Mouse (Mus musculus): ENCODE measurements at regions not wholly inside any gene's neighbourhood (a gene's known extent, or its start where the extent isn't known, plus 50 kb on each side); places are given as distances from the start of the nearest gene placed in this dataset.
A peak's percentile ranks its signal among the peaks of the same experiment; 100 is the strongest.

DNA sequence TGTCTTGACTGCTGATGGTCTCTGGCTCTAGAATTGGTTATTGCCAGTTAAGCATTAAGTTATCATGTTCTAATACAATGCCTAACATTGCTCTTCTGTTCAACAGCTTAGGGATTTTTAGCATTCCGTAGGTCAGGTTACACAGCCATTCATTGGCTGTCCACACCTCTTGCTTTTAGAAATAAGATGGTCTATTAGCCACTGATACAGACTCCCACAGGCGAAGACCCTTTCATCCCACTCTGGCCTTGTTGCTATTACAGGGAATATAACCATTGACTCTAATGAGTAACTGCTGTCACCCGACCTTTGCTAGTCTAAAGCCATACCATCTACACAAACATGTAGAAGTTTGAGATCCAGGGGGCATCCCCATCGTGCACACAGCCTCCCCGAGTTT is 191.6 kb downstream of the Papss1 start:
- H3K4me1 ChIP-seq (ENCODE audit: control insufficient read depth, insufficient read depth, low read length) = 0 out of 2 replicates have a peak, but pooled peaks cover 4% of the 10 kb centered on the region
- H3K27ac ChIP-seq (ENCODE audit: low read depth, low read length) = no peak overlapping the region
- H3K4me2 ChIP-seq (replicated peaks; ENCODE audit: low read depth, low read length) = no peak overlapping the region
- no peaks in the 10 kb centered on the region for H3K27me3 ChIP-seq (ENCODE audit: control insufficient read depth, insufficient read depth, low read length)
- H3K36me3 ChIP-seq (ENCODE audit: control insufficient read depth, insufficient read depth, low read length) = no peaks in the 10 kb centered on the region
- 38% methylated on average over 5 of the region's 5 CpGs for WGBS
- ATAC-seq (ENCODE audit: low FRiP score, low TSS enrichment) = peak; percentile 57; the same call in 1 of the 2 replicates
- H3K9ac ChIP-seq (ENCODE audit: low read depth, low read length) = no peak overlapping the region
- no peak overlapping the region for H3K4me3 ChIP-seq (ENCODE audit: low read length)
- H3K9me3 ChIP-seq (ENCODE audit: control insufficient read depth, low read length) = peaks cover 6% of the 10 kb centered on the region; the same call in 1 of the 2 replicates

- Histone ChIP-seq H3K9me3 (ENCODE audit: control insufficient read depth, low read length) (no peaks in the 10 kb centered on the region), H3K27ac (ENCODE audit: low read depth, low read length) (no peak overlapping the region), H3K9ac (ENCODE audit: low read depth, low read length) (no peak overlapping the region), H3K4me1 (ENCODE audit: control insufficient read depth, insufficient read depth, low read length) (no peaks in the 10 kb centered on the region), H3K36me3 (ENCODE audit: control insufficient read depth, insufficient read depth, low read length) (no peaks in the 10 kb centered on the region), H3K4me3 (ENCODE audit: low read length) (no peak overlapping the region), H3K27me3 (ENCODE audit: control insufficient read depth, insufficient read depth, low read length) (no peaks in the 10 kb centered on the region), H3K4me2 (replicated peaks; ENCODE audit: low read depth, low read length) (no peak overlapping the region)
- WGBS = 54% methylated on average over 1 of the region's 1 CpGs
- no peak for ATAC-seq (ENCODE audit: low FRiP score, low TSS enrichment)
Observed at GRCm38 (mm10) chr3:131769976-131770375, 205.4 kb downstream of the Papss1 start.

DNA sequence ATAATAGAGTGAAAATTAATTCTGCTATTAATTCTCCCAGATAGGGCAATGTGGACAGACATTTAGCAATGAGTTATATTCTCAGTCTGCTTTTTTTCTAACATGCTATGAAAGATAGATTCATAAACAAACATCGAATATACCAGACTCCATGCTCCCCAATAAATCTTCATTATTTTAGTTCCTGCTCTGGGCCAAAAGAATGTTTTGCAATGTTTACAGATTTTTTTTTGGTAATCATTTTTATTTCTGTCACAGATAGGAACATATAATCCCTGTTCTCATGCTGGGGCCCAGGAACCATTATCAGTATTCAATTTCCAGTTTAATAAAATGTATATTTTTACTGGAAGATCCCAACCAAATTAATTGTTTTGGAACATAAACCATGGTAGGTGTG is 205.9 kb downstream of the Papss1 start:
- no peak overlapping the region for H3K27ac ChIP-seq (ENCODE audit: low read depth, low read length)
- WGBS = 53% methylated on average over 1 of the region's 1 CpGs

GRCm38 (mm10) chr3:131771863-131772546 is 207.4 kb downstream of the Papss1 start:
- Histone ChIP-seq H3K4me3 (ENCODE audit: low read length) (no peak overlapping the region), H3K9ac (ENCODE audit: low read depth, low read length) (no peak overlapping the region), H3K27me3 (ENCODE audit: control insufficient read depth, insufficient read depth, low read length) (no peaks in the 10 kb centered on the region), H3K9me3 (ENCODE audit: control insufficient read depth, low read length) (no peaks in the 10 kb centered on the region), H3K36me3 (ENCODE audit: control insufficient read depth, insufficient read depth, low read length) (no peaks in the 10 kb centered on the region), H3K27ac (ENCODE audit: low read depth, low read length) (no peak overlapping the region), H3K4me1 (ENCODE audit: control insufficient read depth, insufficient read depth, low read length) (no peaks in the 10 kb centered on the region), H3K4me2 (replicated peaks; ENCODE audit: low read depth, low read length) (no peak overlapping the region)
- 64% methylated on average over 4 of the region's 4 CpGs for WGBS
- no peak for ATAC-seq (ENCODE audit: low FRiP score, low TSS enrichment)

More for the DNA sequence above, 205.9 kb downstream of the Papss1 start:
- Histone ChIP-seq H3K27me3 (ENCODE audit: control insufficient read depth, insufficient read depth, low read length) (no peaks in the 10 kb centered on the region), H3K4me1 (ENCODE audit: control insufficient read depth, insufficient read depth, low read length) (no peaks in the 10 kb centered on the region), H3K4me3 (ENCODE audit: low read length) (no peak overlapping the region), H3K36me3 (ENCODE audit: control insufficient read depth, insufficient read depth, low read length) (no peaks in the 10 kb centered on the region), H3K9ac (ENCODE audit: low read depth, low read length) (no peak overlapping the region), H3K9me3 (ENCODE audit: control insufficient read depth, low read length) (no peaks in the 10 kb centered on the region), H3K4me2 (replicated peaks; ENCODE audit: low read depth, low read length) (no peak overlapping the region)
- peak; percentile 39; the same call in 1 of the 2 replicates for ATAC-seq (ENCODE audit: low FRiP score, low TSS enrichment)

- H3K9ac ChIP-seq (ENCODE audit: low read depth, low read length) = no peak overlapping the region
- H3K36me3 ChIP-seq (ENCODE audit: control insufficient read depth, insufficient read depth, low read length) = no peaks in the 10 kb centered on the region
- H3K27ac ChIP-seq (ENCODE audit: low read depth, low read length) = no peak overlapping the region
- no peak for ATAC-seq (ENCODE audit: low FRiP score, low TSS enrichment)
- H3K9me3 ChIP-seq (ENCODE audit: control insufficient read depth, low read length) = no peaks in the 10 kb centered on the region
- H3K4me3 ChIP-seq (ENCODE audit: low read length) = no peak overlapping the region
- 72% methylated on average over 5 of the region's 5 CpGs for WGBS
- H3K4me1 ChIP-seq (ENCODE audit: control insufficient read depth, insufficient read depth, low read length) = no peaks in the 10 kb centered on the region
- no peak overlapping the region for H3K4me2 ChIP-seq (replicated peaks; ENCODE audit: low read depth, low read length)
- H3K27me3 ChIP-seq (ENCODE audit: control insufficient read depth, insufficient read depth, low read length) = no peaks in the 10 kb centered on the region
Observed at GRCm38 (mm10) chr3:131772593-131772992, 208.0 kb downstream of the Papss1 start.

GRCm38 (mm10) chr3:131775431-131775830 is 210.9 kb downstream of the Papss1 start:
- Histone ChIP-seq H3K36me3 (ENCODE audit: control insufficient read depth, insufficient read depth, low read length) (no peaks in the 10 kb centered on the region), H3K27me3 (ENCODE audit: control insufficient read depth, insufficient read depth, low read length) (no peaks in the 10 kb centered on the region), H3K4me1 (ENCODE audit: control insufficient read depth, insufficient read depth, low read length) (no peaks in the 10 kb centered on the region), H3K4me2 (replicated peaks; ENCODE audit: low read depth, low read length) (no peak overlapping the region), H3K4me3 (ENCODE audit: low read length) (no peak overlapping the region), H3K27ac (ENCODE audit: low read depth, low read length) (no peak overlapping the region), H3K9ac (ENCODE audit: low read depth, low read length) (no peak overlapping the region), H3K9me3 (ENCODE audit: control insufficient read depth, low read length) (no peaks in the 10 kb centered on the region)
- WGBS = 86% methylated on average over 4 of the region's 4 CpGs
- ATAC-seq (ENCODE audit: low FRiP score, low TSS enrichment) = no peak

DNA sequence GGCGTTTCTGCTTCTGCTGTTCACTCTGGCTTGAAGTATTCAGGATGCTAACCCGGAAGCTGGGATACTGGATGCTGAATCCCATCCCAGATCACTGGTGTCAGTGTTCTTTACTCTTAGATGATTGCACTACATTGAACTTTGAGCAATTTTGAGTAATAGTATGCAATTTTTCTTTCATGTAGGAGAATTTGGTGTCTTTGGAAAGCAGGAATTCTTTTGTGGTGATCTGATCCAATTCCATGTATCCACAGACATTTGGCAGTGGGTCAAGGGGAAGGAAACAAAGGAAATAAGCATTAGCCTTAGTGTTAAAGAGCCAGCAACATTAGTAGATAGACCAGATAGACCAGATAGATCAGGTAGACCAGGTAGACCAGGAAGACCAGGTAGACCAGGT is 212.1 kb downstream of the Papss1 start:
- Histone ChIP-seq H3K27ac (ENCODE audit: low read depth, low read length) (no peak overlapping the region), H3K9ac (ENCODE audit: low read depth, low read length) (no peak overlapping the region), H3K4me1 (ENCODE audit: control insufficient read depth, insufficient read depth, low read length) (no peaks in the 10 kb centered on the region), H3K4me3 (ENCODE audit: low read length) (no peak overlapping the region), H3K4me2 (replicated peaks; ENCODE audit: low read depth, low read length) (no peak overlapping the region), H3K9me3 (ENCODE audit: control insufficient read depth, low read length) (no peaks in the 10 kb centered on the region), H3K27me3 (ENCODE audit: control insufficient read depth, insufficient read depth, low read length) (no peaks in the 10 kb centered on the region), H3K36me3 (ENCODE audit: control insufficient read depth, insufficient read depth, low read length) (no peaks in the 10 kb centered on the region)
- 86% methylated on average over 2 of the region's 2 CpGs for WGBS
- ATAC-seq (ENCODE audit: low FRiP score, low TSS enrichment) = no peak

DNA sequence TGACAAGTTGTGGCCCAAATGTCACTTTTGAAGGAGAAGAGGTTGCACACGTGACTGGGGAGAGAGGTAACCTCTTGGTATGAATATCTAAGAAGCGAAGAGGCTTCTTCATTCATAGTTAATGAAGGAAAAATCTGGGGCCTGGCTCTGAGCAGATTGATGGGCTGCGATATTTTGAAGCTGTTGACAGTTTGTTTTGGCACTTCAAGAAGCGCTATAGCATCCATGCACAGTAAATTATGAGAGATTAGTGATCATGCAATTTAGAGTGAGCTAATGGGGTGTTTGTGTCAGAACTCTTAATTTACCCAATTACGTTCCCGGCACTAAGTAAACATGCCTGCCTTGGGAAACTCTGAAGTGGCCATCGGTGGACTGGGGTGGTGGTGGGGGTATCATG is 215.2 kb downstream of the Papss1 start:
- H3K4me3 ChIP-seq (ENCODE audit: low read length) = no peak overlapping the region
- no peaks in the 10 kb centered on the region for H3K9me3 ChIP-seq (ENCODE audit: control insufficient read depth, low read length)
- H3K9ac ChIP-seq (ENCODE audit: low read depth, low read length) = no peak overlapping the region
- 57% methylated on average over 7 of the region's 7 CpGs for WGBS
- H3K4me1 ChIP-seq (ENCODE audit: control insufficient read depth, insufficient read depth, low read length) = no peaks in the 10 kb centered on the region
- H3K27ac ChIP-seq (ENCODE audit: low read depth, low read length) = no peak overlapping the region
- no peak overlapping the region for H3K4me2 ChIP-seq (replicated peaks; ENCODE audit: low read depth, low read length)
- no peak for ATAC-seq (ENCODE audit: low FRiP score, low TSS enrichment)
- H3K27me3 ChIP-seq (ENCODE audit: control insufficient read depth, insufficient read depth, low read length) = no peaks in the 10 kb centered on the region
- H3K36me3 ChIP-seq (ENCODE audit: control insufficient read depth, insufficient read depth, low read length) = no peaks in the 10 kb centered on the region

GRCm38 (mm10) chr3:131785524-131785923 is 221.0 kb downstream of the Papss1 start:
- Histone ChIP-seq H3K36me3 (ENCODE audit: control insufficient read depth, insufficient read depth, low read length) (no peaks in the 10 kb centered on the region), H3K27ac (ENCODE audit: low read depth, low read length) (no peak overlapping the region), H3K9me3 (ENCODE audit: control insufficient read depth, low read length) (no peaks in the 10 kb centered on the region), H3K4me3 (ENCODE audit: low read length) (no peak overlapping the region), H3K9ac (ENCODE audit: low read depth, low read length) (no peak overlapping the region), H3K4me2 (replicated peaks; ENCODE audit: low read depth, low read length) (no peak overlapping the region), H3K4me1 (ENCODE audit: control insufficient read depth, insufficient read depth, low read length) (no peaks in the 10 kb centered on the region), H3K27me3 (ENCODE audit: control insufficient read depth, insufficient read depth, low read length) (no peaks in the 10 kb centered on the region)
- no peak for ATAC-seq (ENCODE audit: low FRiP score, low TSS enrichment)
- 75% methylated on average over 3 of the region's 3 CpGs for WGBS

All from kidney, embryonic 14.5 days (tissue).